Mouse (Mus musculus) spleen, postnatal 0 days (tissue): ENCODE measurements around the gene Olfr957. TPM values are rescaled to one million over a fixed set of nuclear protein-coding genes. Genes with fewer than 3 reads are reported as not detected.

Experiments
- polyA plus RNA-seq: library from polyadenylated mRNA; unstranded; fragments of >200 nt; fragmentation: Nextera tagmentation; extraction: Ambion mirVana; gene quantifications from 2 replicates; pipeline ENCODE4 v1.2.1, GENCODE M21; 2015

Olfr957 gene
- not detected in 2 replicates for polyA plus RNA-seq

GRCm38 (mm10) chr9:39515531-39515930 is at the start of gene Olfr957:
Gene Olfr957, minus strand, starts transcription at chr9:39515809.

GRCm38 (mm10) chr9:39553946-39554345 is 38.3 kb upstream of the Olfr957 start, which contains the start of gene Olfr958:
Gene Olfr958, minus strand, starts transcription at chr9:39554054.

GRCm38 (mm10) chr9:39493895-39494294 is 21.7 kb downstream of the Olfr957 start, which contains the start of gene Olfr44:
Gene Olfr44, minus strand, starts transcription at chr9:39493995.

GRCm38 (mm10) chr9:39471844-39472243 is 43.8 kb downstream of the Olfr957 start, which contains the start of gene Olfr955:
Gene Olfr955, minus strand, starts transcription at chr9:39471944.

Other genes with a start within 250 kb of the Olfr957 start
- gene Olfr945, start 239.0 kb downstream of the Olfr957 start, polyA plus RNA-seq = not detected in 2 replicates
- not detected in 2 replicates for gene Olfr948, start 189.8 kb downstream of the Olfr957 start, polyA plus RNA-seq
- gene Olfr951, start 128.4 kb downstream of the Olfr957 start, polyA plus RNA-seq = not detected in 2 replicates
- not detected in 2 replicates for gene Olfr952, start 88.7 kb downstream of the Olfr957 start, polyA plus RNA-seq
- gene Olfr954, start 59.1 kb downstream of the Olfr957 start, polyA plus RNA-seq = not detected in 2 replicates
- not detected in 2 replicates for gene Olfr955, start 43.9 kb downstream of the Olfr957 start, polyA plus RNA-seq
- not detected in 2 replicates for gene Olfr44, start 21.8 kb downstream of the Olfr957 start, polyA plus RNA-seq
- gene Olfr958, start 38.2 kb upstream of the Olfr957 start, polyA plus RNA-seq = not detected in 2 replicates
- gene Olfr959, start 59.8 kb upstream of the Olfr957 start, polyA plus RNA-seq = not detected in 2 replicates
- gene AW551984, start 88.6 kb upstream of the Olfr957 start, polyA plus RNA-seq = 2.8 and 4.7 TPM in 2 replicates
- gene Olfr148, start 94.8 kb upstream of the Olfr957 start, polyA plus RNA-seq = not detected in 2 replicates
- gene Olfr960, start 105.6 kb upstream of the Olfr957 start, polyA plus RNA-seq = not detected in 2 replicates
- not detected in 2 replicates for gene Olfr961, start 129.3 kb upstream of the Olfr957 start, polyA plus RNA-seq
- not detected in 2 replicates for gene Olfr963, start 151.4 kb upstream of the Olfr957 start, polyA plus RNA-seq
- not detected in 2 replicates for gene Olfr149, start 191.3 kb upstream of the Olfr957 start, polyA plus RNA-seq
- not detected in 2 replicates for gene Olfr965, start 195.5 kb upstream of the Olfr957 start, polyA plus RNA-seq
- gene Olfr150, start 215.2 kb upstream of the Olfr957 start, polyA plus RNA-seq = not detected in 2 replicates
- gene Olfr967, start 230.4 kb upstream of the Olfr957 start, polyA plus RNA-seq = not detected in 2 replicates